In the genomic region with DNA sequence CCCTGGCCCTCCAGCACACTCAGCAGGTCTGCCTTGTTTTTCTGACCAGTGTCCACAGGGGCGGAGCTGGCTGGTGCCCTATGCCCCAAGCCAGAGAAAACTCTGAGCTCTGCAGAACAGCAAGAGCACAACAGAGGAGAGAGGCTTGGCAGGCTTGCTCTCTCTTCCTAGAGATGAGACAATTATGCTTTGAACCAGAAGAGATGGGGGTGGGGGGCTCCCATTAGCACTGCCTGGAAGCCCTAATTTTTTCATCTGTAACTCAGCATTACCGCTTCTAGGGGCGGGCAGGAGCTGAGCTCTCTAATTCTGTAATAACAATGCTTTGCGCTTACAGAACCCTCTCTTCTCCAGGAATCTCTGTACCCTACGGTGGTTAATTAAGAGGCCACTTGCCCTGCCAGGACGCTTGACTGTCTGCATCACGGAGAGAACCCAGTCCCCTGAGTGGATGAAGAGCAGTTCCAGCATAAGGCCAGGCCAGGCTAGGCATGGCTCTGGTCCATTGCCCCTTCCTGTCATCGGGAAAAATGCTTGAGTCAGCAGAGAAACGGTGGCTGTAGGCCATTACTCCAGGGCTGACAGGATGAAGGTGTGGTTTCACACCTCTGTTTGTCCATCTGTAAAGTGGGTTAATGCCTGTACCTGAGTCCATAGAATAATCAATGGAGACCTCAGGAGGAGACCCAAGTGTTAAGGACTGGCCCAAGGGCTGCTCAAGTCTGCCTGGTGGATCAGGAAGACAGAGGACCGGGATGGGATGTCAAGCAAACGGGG, we compare ENCODE assay signal across 8 mouse cellular contexts. TPM values are rescaled to one million over a fixed set of nuclear protein-coding genes. Genes with fewer than 3 reads are reported as not detected.
A peak's percentile ranks its signal among the peaks of the same experiment; 100 is the strongest.
DNase-seq lines count a peak whose midpoint lies in the region; ATAC-seq and TF ChIP-seq lines count a peak whose summit lies in the region.

No protein-coding gene starts in this region.

- H3K27me3 ChIP-seq in C2C12 (ENCODE audit: control insufficient read depth, insufficient read depth, insufficient read length), result no peaks in the 10 kb centered on the region
- no peaks in the 10 kb centered on the region for H3K27me3 ChIP-seq in embryonic facial prominence, embryonic 11.5 days (ENCODE audit: control insufficient read depth, insufficient read depth, low read length)
- H3K27me3 ChIP-seq in intestine, embryonic 14.5 days (replicated peaks; ENCODE audit: control insufficient read depth, insufficient read depth, low read length), result no peaks in the 10 kb centered on the region
- H3K27me3 ChIP-seq in liver, embryonic 12.5 days (replicated peaks), result peaks cover 92% of the 10 kb centered on the region
- H3K27me3 ChIP-seq in stomach, postnatal 0 days (ENCODE audit: control insufficient read depth, insufficient read depth, low read length), result no peaks in the 10 kb centered on the region

- 18% methylated on average over 11 of the region's 11 CpGs for WGBS in embryonic facial prominence, embryonic 11.5 days
- 24% methylated on average over 11 of the region's 11 CpGs for WGBS in intestine, embryonic 14.5 days
- 44% methylated on average over 11 of the region's 11 CpGs for WGBS in liver, embryonic 12.5 days (ENCODE audit: insufficient replicate concordance)
- 21% methylated on average over 11 of the region's 11 CpGs for WGBS in stomach, postnatal 0 days

- H3K4me1 ChIP-seq in embryonic facial prominence, embryonic 11.5 days (ENCODE audit: control insufficient read depth, insufficient read depth, low read length), result peaks cover 2% of the 10 kb centered on the region
- H3K4me1 ChIP-seq in intestine, embryonic 14.5 days (replicated peaks; ENCODE audit: control insufficient read depth, insufficient read depth, low read length), result peaks cover 69% of the 10 kb centered on the region
- peaks cover 66% of the 10 kb centered on the region for H3K4me1 ChIP-seq in liver, embryonic 12.5 days
- H3K4me1 ChIP-seq in stomach, postnatal 0 days (replicated peaks; ENCODE audit: control insufficient read depth, insufficient read depth), result peaks cover 20% of the 10 kb centered on the region

- DNase-seq in adrenal gland, postnatal 10 days, result peak; percentile 55
- DNase-seq in adrenal gland, postnatal 25 days, result no peak
- no peak for DNase-seq in embryonic facial prominence, embryonic 11.5 days (ENCODE audit: low spot score)
- DNase-seq in intestine, embryonic 14.5 days (ENCODE audit: low spot score), result peak; percentile 58
- DNase-seq in stomach, postnatal 0 days (ENCODE audit: low spot score), result no peak

- peaks cover 72% of the 10 kb centered on the region for H3K79me2 ChIP-seq in C2C12 (ENCODE audit: control insufficient read depth, insufficient read depth)

- peak overlapping the region; percentile 91 for H3K9ac ChIP-seq in embryonic facial prominence, embryonic 11.5 days (replicated peaks; ENCODE audit: low read length)
- H3K9ac ChIP-seq in intestine, embryonic 14.5 days (ENCODE audit: low read length), result peak overlapping the region; percentile 91
- H3K9ac ChIP-seq in liver, embryonic 12.5 days, result peak overlapping the region; percentile 70; the same call in 1 of the 2 replicates
- H3K9ac ChIP-seq in stomach, postnatal 0 days (ENCODE audit: low read length), result peak overlapping the region; percentile 91

- peak overlapping the region; percentile 68 for H3K4me2 ChIP-seq in embryonic facial prominence, embryonic 11.5 days (ENCODE audit: low read depth, low read length)
- H3K4me2 ChIP-seq in intestine, embryonic 14.5 days (ENCODE audit: low read length), result peak overlapping the region; percentile 81
- peak overlapping the region; percentile 79 for H3K4me2 ChIP-seq in liver, embryonic 12.5 days
- peak overlapping the region; percentile 88 for H3K4me2 ChIP-seq in stomach, postnatal 0 days (replicated peaks; ENCODE audit: low read depth)

- H3K9me3 ChIP-seq in embryonic facial prominence, embryonic 11.5 days (replicated peaks; ENCODE audit: control insufficient read depth, low read length), result no peaks in the 10 kb centered on the region
- no peaks in the 10 kb centered on the region for H3K9me3 ChIP-seq in intestine, embryonic 14.5 days (ENCODE audit: control insufficient read depth, low read length)
- H3K9me3 ChIP-seq in liver, embryonic 12.5 days (replicated peaks), result no peaks in the 10 kb centered on the region
- H3K9me3 ChIP-seq in stomach, postnatal 0 days (ENCODE audit: control insufficient read depth, low read length), result no peaks in the 10 kb centered on the region

- peak overlapping the region; percentile 93 for H3K4me3 ChIP-seq in C2C12 (ENCODE audit: insufficient read depth, poor library complexity, severe bottlenecking)
- H3K4me3 ChIP-seq in embryonic facial prominence, embryonic 11.5 days (ENCODE audit: low read depth, low read length), result peak overlapping the region; percentile 90
- H3K4me3 ChIP-seq in intestine, embryonic 14.5 days (ENCODE audit: low read depth, low read length), result peak overlapping the region; percentile 86
- H3K4me3 ChIP-seq in liver, embryonic 12.5 days, result peak overlapping the region; percentile 64
- peak overlapping the region; percentile 78 for H3K4me3 ChIP-seq in stomach, postnatal 0 days (ENCODE audit: low read depth, low read length)

- peaks cover 58% of the 10 kb centered on the region for H3K79me3 ChIP-seq in C2C12 (ENCODE audit: low read depth)

- H3K27ac ChIP-seq in embryonic facial prominence, embryonic 11.5 days (replicated peaks; ENCODE audit: low read depth, low read length), result no peak overlapping the region
- H3K27ac ChIP-seq in intestine, embryonic 14.5 days (ENCODE audit: low read depth), result no peak overlapping the region
- H3K27ac ChIP-seq in liver, embryonic 12.5 days, result peak overlapping the region; percentile 63
- H3K27ac ChIP-seq in stomach, postnatal 0 days (replicated peaks), result peak overlapping the region; percentile 84

- peak overlapping the region; percentile 87 for H3ac ChIP-seq in C2C12 (ENCODE audit: control insufficient read depth, insufficient read length, low read depth)

- no peak for TF ChIP-seq EP300 in stomach, postnatal 0 days (optimal IDR thresholded peaks at IDR 0.05)

- H3K36me3 ChIP-seq in C2C12 (ENCODE audit: control insufficient read depth, insufficient read depth), result peaks cover 9% of the 10 kb centered on the region
- no peaks in the 10 kb centered on the region; the same call in 1 of the 2 replicates for H3K36me3 ChIP-seq in embryonic facial prominence, embryonic 11.5 days (replicated peaks; ENCODE audit: control insufficient read depth, insufficient read depth, low read depth, low read length)
- 0 out of 2 replicates have a peak, but pooled peaks cover under 1% of the 10 kb centered on the region for H3K36me3 ChIP-seq in intestine, embryonic 14.5 days (ENCODE audit: control insufficient read depth, insufficient read depth, low read length)
- H3K36me3 ChIP-seq in liver, embryonic 12.5 days, result no peaks in the 10 kb centered on the region
- H3K36me3 ChIP-seq in stomach, postnatal 0 days (ENCODE audit: control insufficient read depth, insufficient read depth, low read length), result no peaks in the 10 kb centered on the region

- ATAC-seq in embryonic facial prominence, embryonic 11.5 days (replicated peaks; ENCODE audit: insufficient number of reproducible peaks, low FRiP score, low TSS enrichment, low read depth), result no peak
- no peak for ATAC-seq in intestine, embryonic 14.5 days (replicated peaks; ENCODE audit: low FRiP score, low TSS enrichment, low read depth)
- peak; percentile 19; the same call in 1 of the 2 replicates for ATAC-seq in liver, embryonic 12.5 days
- no peak for ATAC-seq in stomach, postnatal 0 days (ENCODE audit: low FRiP score, low TSS enrichment)
- ATAC-seq in megakaryocyte-erythroid progenitor cell, adult 5-6 weeks (replicated peaks; ENCODE audit: low FRiP score, low TSS enrichment, poor library complexity, severe bottlenecking), result no peak

- TF ChIP-seq CTCF in C2C12 (IDR thresholded peaks at IDR 0.05; ENCODE audit: control insufficient read depth, insufficient read depth, insufficient read length), result no peak
- no peak for TF ChIP-seq CTCF in stomach, postnatal 0 days (IDR thresholded peaks at IDR 0.05; ENCODE audit: low read depth)

TF ChIP-seq in C2C12, 6 proteins besides CTCF, POLR2A, EP300 and RAD21:
- TF ChIP-seq MAX (IDR thresholded peaks at IDR 0.05) (peak; percentile 29), CEBPB (IDR thresholded peaks at IDR 0.05; ENCODE audit: low read depth) (no peak), USF1 (IDR thresholded peaks at IDR 0.05; ENCODE audit: low read depth) (no peak), FOSL1 (IDR thresholded peaks at IDR 0.05; ENCODE audit: insufficient read depth, low read length, poor library complexity, severe bottlenecking) (no peak), MYOG (IDR thresholded peaks at IDR 0.05; ENCODE audit: control insufficient read depth, extremely low read depth, insufficient read length) (no peak)

RNA-seq across cellular contexts. Expression of gene Bcar1, which starts 1.2 kb away (rescaled TPM):
- total RNA-seq in adrenal gland, postnatal 10 days (2021), result 10 to 100 TPM; 53.4 to 62.7 TPM
- total RNA-seq in adrenal gland, postnatal 25 days (2021), result 64.5 and 70.0 TPM in 2 replicates
- 136 TPM for polyA plus RNA-seq in C2C12 (2012; fragmentation: generic; extraction: Trizol)
- polyA plus RNA-seq in embryonic facial prominence, embryonic 11.5 days (2014; fragmentation: Nextera tagmentation; extraction: Ambion mirVana), result 30.9 and 36.5 TPM in 2 replicates
- 50.2 and 54.2 TPM in 2 replicates for polyA plus RNA-seq in intestine, embryonic 14.5 days (2014; fragmentation: Nextera tagmentation; extraction: Ambion mirVana)
- polyA plus RNA-seq in liver, embryonic 12.5 days (2016; fragmentation: Nextera tagmentation; extraction: Ambion mirVana), result 9.5 and 10.3 TPM in 2 replicates
- 22.6 and 27.4 TPM in 2 replicates for polyA plus RNA-seq in stomach, postnatal 0 days (2015; fragmentation: Nextera tagmentation; extraction: Ambion mirVana)
- total RNA-seq in megakaryocyte-erythroid progenitor cell, adult 5-6 weeks (2014; fragmentation: Nextera tagmentation), result 0.17 TPM in 1 of 2 replicates, not detected in the other
- total RNA-seq in megakaryocyte-erythroid progenitor cell, adult 5-6 weeks (2017), result not detected in 2 replicates

RNA-seq across cellular contexts. Expression of gene Ctrb1, which starts 51.6 kb away (rescaled TPM):
- under 1 TPM in 1 of 2 experiments, not detected in 1; 0.42 TPM for total RNA-seq in adrenal gland, postnatal 10 days (2021)
- not detected in 2 replicates for total RNA-seq in adrenal gland, postnatal 25 days (2021)
- 1.5 TPM for polyA plus RNA-seq in C2C12 (2012; fragmentation: generic; extraction: Trizol)
- not detected in 2 replicates for polyA plus RNA-seq in embryonic facial prominence, embryonic 11.5 days (2014; fragmentation: Nextera tagmentation; extraction: Ambion mirVana)
- polyA plus RNA-seq in intestine, embryonic 14.5 days (2014; fragmentation: Nextera tagmentation; extraction: Ambion mirVana), result 387 TPM in 1 of 2 replicates, not detected in the other
- not detected in 2 replicates for polyA plus RNA-seq in liver, embryonic 12.5 days (2016; fragmentation: Nextera tagmentation; extraction: Ambion mirVana)
- 20.2 and 24.1 TPM in 2 replicates for polyA plus RNA-seq in stomach, postnatal 0 days (2015; fragmentation: Nextera tagmentation; extraction: Ambion mirVana)
- not detected in 2 replicates for total RNA-seq in megakaryocyte-erythroid progenitor cell, adult 5-6 weeks (2014; fragmentation: Nextera tagmentation)
- not detected in 2 replicates for total RNA-seq in megakaryocyte-erythroid progenitor cell, adult 5-6 weeks (2017)

Comparison
In these comparisons a context has a peak if more than half of its experiments do, and no peak if none do; other contexts are left out.
1. DNase-seq: peak in adrenal gland, postnatal 10 days (single experiment) and intestine, embryonic 14.5 days (single experiment); none in adrenal gland, postnatal 25 days (single experiment), embryonic facial prominence, embryonic 11.5 days (single experiment) and stomach, postnatal 0 days (single experiment).
2. H3K27ac ChIP-seq: peak in liver, embryonic 12.5 days (single experiment) and stomach, postnatal 0 days (single experiment); none in embryonic facial prominence, embryonic 11.5 days (single experiment) and intestine, embryonic 14.5 days (single experiment).
3. Peak in every context shown above with its lines, with median percentiles within 50 percentile points of each other: H3K4me3 ChIP-seq, H3K4me2 ChIP-seq and H3K9ac ChIP-seq.